Mouse (Mus musculus): Measurements from ENCODE around the gene Top2b. TPM values are rescaled to one million over a fixed set of nuclear protein-coding genes. Genes with fewer than 3 reads are reported as not detected.

Top2b gene
- polyA plus RNA-seq, 1 experiment from 2014 or later: 50.9 TPM

GRCm38 (mm10) chr14:16480621-16481020 is 115.6 kb downstream of the Top2b start:
- Histone ChIP-seq H3K4me2 (no peak overlapping the region), H3K27me3 (no peaks in the 10 kb centered on the region), H3K4me3 (no peak overlapping the region), H3K9me3 (no peaks in the 10 kb centered on the region), H3K9ac (no peak overlapping the region), H3K36me3 (no peaks in the 10 kb centered on the region), H3K27ac (no peak overlapping the region), H3K4me1 (peaks cover 17% of the 10 kb centered on the region)
- no peak for ATAC-seq (ENCODE audit: insufficient number of reproducible peaks, low FRiP score, low TSS enrichment, low read depth)
- WGBS: 52% methylated on average over 6 of the region's 6 CpGs

- Histone ChIP-seq H3K27ac (peak overlapping the region; percentile 64), H3K36me3 (no peaks in the 10 kb centered on the region), H3K4me2 (no peak overlapping the region), H3K9ac (no peak overlapping the region), H3K4me3 (no peak overlapping the region), H3K27me3 (no peaks in the 10 kb centered on the region), H3K9me3 (no peaks in the 10 kb centered on the region), H3K4me1 (peaks cover 17% of the 10 kb centered on the region)
- 30% methylated on average over 8 of the region's 8 CpGs for WGBS
- ATAC-seq (ENCODE audit: insufficient number of reproducible peaks, low FRiP score, low TSS enrichment, low read depth): peak; percentile 82
Observed at GRCm38 (mm10) chr14:16483656-16484380, 118.8 kb downstream of the Top2b start.

Other genes with a start within 250 kb of the Top2b start
- 44.3 and 45.3 TPM in 2 replicates for gene Ngly1, start 115.9 kb upstream of the Top2b start, polyA plus RNA-seq (2015; fragmentation: Nextera tagmentation; extraction: Ambion mirVana)
- 1.1 and 2.3 TPM in 2 replicates for gene Oxsm, start 115.4 kb upstream of the Top2b start, polyA plus RNA-seq (2015; fragmentation: Nextera tagmentation; extraction: Ambion mirVana)

Data from limb, embryonic 15.5 days (tissue).